Mouse (Mus musculus): ENCODE results near the gene Mov10. TPM values are rescaled to one million over a fixed set of nuclear protein-coding genes. Genes with fewer than 3 reads are reported as not detected.

The Mov10 gene
- polyA plus RNA-seq, 1 experiment from 2014 or later = 8.7 TPM

Other genes starting within 250 kb of the Mov10 start
- gene Slc16a1, start 179.9 kb downstream of the Mov10 start, polyA plus RNA-seq (2015; fragmentation: Nextera tagmentation; extraction: Ambion mirVana) = 9.4 and 9.6 TPM in 2 replicates
- gene Ppm1j, start 37.5 kb downstream of the Mov10 start, polyA plus RNA-seq (2015; fragmentation: Nextera tagmentation; extraction: Ambion mirVana) = 0.30 and 0.77 TPM in 2 replicates
- gene Fam19a3, start 36.7 kb downstream of the Mov10 start, polyA plus RNA-seq (2015; fragmentation: Nextera tagmentation; extraction: Ambion mirVana) = not detected in 2 replicates
- gene Rhoc, start 30.2 kb downstream of the Mov10 start, polyA plus RNA-seq (2015; fragmentation: Nextera tagmentation; extraction: Ambion mirVana) = 39.7 and 43.2 TPM in 2 replicates
- gene St7l, start 45.4 kb upstream of the Mov10 start, polyA plus RNA-seq (2015; fragmentation: Nextera tagmentation; extraction: Ambion mirVana) = 35.7 and 38.7 TPM in 2 replicates
- gene Capza1, start 45.9 kb upstream of the Mov10 start, polyA plus RNA-seq (2015; fragmentation: Nextera tagmentation; extraction: Ambion mirVana) = 197 and 201 TPM in 2 replicates
- gene Wnt2b, start 143.4 kb upstream of the Mov10 start, polyA plus RNA-seq (2015; fragmentation: Nextera tagmentation; extraction: Ambion mirVana) = 0.66 and 1.3 TPM in 2 replicates
- gene Cttnbp2nl, start 234.6 kb upstream of the Mov10 start, polyA plus RNA-seq (2015; fragmentation: Nextera tagmentation; extraction: Ambion mirVana) = 63.6 and 66.7 TPM in 2 replicates
- not detected in 2 replicates for gene 4930564D02Rik, start 248.3 kb upstream of the Mov10 start, polyA plus RNA-seq (2015; fragmentation: Nextera tagmentation; extraction: Ambion mirVana)